ENCODE assay signal across 8 mouse cellular contexts in the genomic region with DNA sequence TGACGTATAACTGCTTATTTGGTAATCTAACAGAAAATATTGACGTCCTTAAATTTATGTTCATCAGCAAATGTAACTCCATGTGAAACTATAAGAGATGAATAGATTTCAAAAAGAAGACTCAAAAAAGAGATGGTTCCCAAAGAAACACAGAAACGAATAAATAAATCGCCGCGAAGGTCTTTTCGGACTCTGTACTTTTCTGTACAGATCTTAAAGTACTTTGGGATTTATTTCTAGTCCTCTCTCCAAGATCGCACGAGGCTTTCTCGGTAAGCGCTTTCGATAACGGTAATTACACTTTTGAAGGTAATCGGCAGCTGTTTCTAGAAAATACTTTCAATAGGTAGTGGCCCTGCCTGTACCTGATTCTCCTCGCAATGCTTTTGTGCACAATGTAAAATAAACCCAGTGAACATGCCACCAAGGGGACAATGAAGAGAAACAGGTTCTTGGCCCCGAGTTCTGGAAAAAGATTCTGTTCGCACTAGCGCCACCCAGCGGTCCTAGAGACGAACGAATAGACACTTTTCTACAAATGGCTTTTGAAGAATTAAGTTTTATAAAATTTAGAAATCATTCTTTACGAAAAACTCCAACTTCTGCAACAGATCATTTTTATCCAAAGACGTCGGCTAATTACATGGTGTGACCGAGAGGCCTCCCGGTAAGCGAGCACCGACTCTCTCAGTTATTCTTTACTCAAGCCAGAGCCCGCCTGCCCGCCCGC. TPM values are rescaled to one million over a fixed set of nuclear protein-coding genes. Genes with fewer than 3 reads are reported as not detected.
DNase-seq lines count a peak whose midpoint lies in the region; ATAC-seq and TF ChIP-seq lines count a peak whose summit lies in the region.

No protein-coding gene starts in this region.

- ATAC-seq in heart, embryonic 11.5 days (replicated peaks; ENCODE audit: insufficient number of reproducible peaks, low FRiP score, low TSS enrichment): no peak

- no peaks in the 10 kb centered on the region for H3K9me3 ChIP-seq in heart, embryonic 11.5 days (replicated peaks; ENCODE audit: control insufficient read depth, low read length)

- no peaks in the 10 kb centered on the region; the same call in 1 of the 2 replicates for H3K4me1 ChIP-seq in cerebellum, adult 2 months (ENCODE audit: control insufficient read depth, insufficient read depth, low read length)
- peaks cover 10% of the 10 kb centered on the region; the same call in 1 of the 2 replicates for H3K4me1 ChIP-seq in heart, embryonic 11.5 days (ENCODE audit: control insufficient read depth, insufficient read depth, low read length)

- no peak for DNase-seq in cerebellum, adult 2 months
- no peak for DNase-seq in cerebellum, adult 11-12 months
- peak; percentile 79 for DNase-seq in urinary bladder, postnatal 14 days (ENCODE audit: low spot score)
- DNase-seq in urinary bladder, adult 2 months (ENCODE audit: low spot score): no peak
- peak; percentile 82 for DNase-seq in kidney, postnatal 10 days
- peak; percentile 93 for DNase-seq in lung, postnatal 36 days
- peak; percentile 69 for DNase-seq in yolk sac, embryonic 10.5 days (ENCODE audit: low spot score)

- peak overlapping the region; percentile 98 for H3K4me2 ChIP-seq in heart, embryonic 11.5 days

- TF ChIP-seq POLR2A in cerebellum, adult 2 months (IDR thresholded peaks at IDR 0.05; ENCODE audit: borderline replicate concordance, insufficient read depth, low read length): no peak

- H3K27ac ChIP-seq in cerebellum, adult 2 months (ENCODE audit: insufficient read depth, low read length): no peak overlapping the region
- no peak overlapping the region for H3K27ac ChIP-seq in heart, embryonic 11.5 days (ENCODE audit: low read depth, low read length)

- H3K27me3 ChIP-seq in cerebellum, adult 2 months (ENCODE audit: control insufficient read depth, insufficient read depth, low read length): peaks cover 39% of the 10 kb centered on the region; the same call in 1 of the 2 replicates
- H3K27me3 ChIP-seq in heart, embryonic 11.5 days (ENCODE audit: control insufficient read depth, insufficient read depth, low read length): peaks cover 88% of the 10 kb centered on the region

- peak; percentile 6; the same call in 1 of the 2 replicates for TF ChIP-seq CTCF in cerebellum, adult 2 months (IDR thresholded peaks at IDR 0.05; ENCODE audit: borderline replicate concordance, insufficient read depth, low read depth, low read length)

- WGBS in cerebellum, adult 2 months: 2% methylated on average over 31 of the region's 31 CpGs
- WGBS in heart, embryonic 11.5 days (ENCODE audit: insufficient replicate concordance): 2% methylated on average over 31 of the region's 31 CpGs

- H3K9ac ChIP-seq in heart, embryonic 11.5 days (ENCODE audit: low read depth, low read length): no peak overlapping the region

- no peaks in the 10 kb centered on the region for H3K36me3 ChIP-seq in heart, embryonic 11.5 days (ENCODE audit: control insufficient read depth, insufficient read depth, low read length)

- H3K4me3 ChIP-seq in cerebellum, adult 2 months (replicated peaks; ENCODE audit: insufficient read depth, low read depth, low read length): no peak overlapping the region
- H3K4me3 ChIP-seq in heart, embryonic 11.5 days (ENCODE audit: low read depth, low read length): peak overlapping the region; percentile 56

RNA-seq across cellular contexts. Expression of a gene that starts 1.9 kb away (rescaled TPM):
- polyA plus RNA-seq in cerebellum, adult 2 months (2012; rRNA removed): 0.03 TPM in 1 of 2 replicates, not detected in the other
- 59.0 and 73.3 TPM in 2 replicates for polyA plus RNA-seq in urinary bladder, adult 2 months (2012; rRNA removed)
- polyA plus RNA-seq in heart, embryonic 11.5 days (2014; fragmentation: Nextera tagmentation; extraction: Ambion mirVana): 0.27 and 0.59 TPM in 2 replicates

RNA-seq across cellular contexts. Expression of a gene that starts 19.1 kb away (rescaled TPM):
- 0.03 TPM in 1 of 2 replicates, not detected in the other for polyA plus RNA-seq in cerebellum, adult 2 months (2012; rRNA removed)
- 8.5 and 11.9 TPM in 2 replicates for polyA plus RNA-seq in urinary bladder, adult 2 months (2012; rRNA removed)
- 0.10 and 0.49 TPM in 2 replicates for polyA plus RNA-seq in heart, embryonic 11.5 days (2014; fragmentation: Nextera tagmentation; extraction: Ambion mirVana)

Comparison
In these comparisons a context has a peak if more than half of its experiments do, and no peak if none do; other contexts are left out.
1. DNase-seq: peak in urinary bladder, postnatal 14 days (single experiment), kidney, postnatal 10 days (single experiment), lung, postnatal 36 days (single experiment) and yolk sac, embryonic 10.5 days (single experiment); none in cerebellum, adult 2 months (0 of 2), cerebellum, adult 11-12 months (single experiment) and urinary bladder, adult 2 months (single experiment).
2. RNA of a gene that starts 1.9 kb away (polyA plus RNA-seq): 59.0 to 73.3 TPM in urinary bladder, adult 2 months; 0.27 to 0.59 TPM in heart, embryonic 11.5 days and 0.03 TPM in cerebellum, adult 2 months; every median in the first group is over 10 times any median in the second.